Mouse (Mus musculus) lung, adult 2 months (tissue): ENCODE data around the gene Wdr26.

Experiments used
- CTCF ChIP-seq: fragments of 200-500 bp; IDR thresholded peaks from 2 replicates; pipeline ENCODE4 v1.5.1; 2011; ENCODE audit warnings: mild to moderate bottlenecking, low read length, control low read depth; ENCODE audit not compliant: insufficient read depth
- POLR2A ChIP-seq: fragments of 200-500 bp; IDR thresholded peaks from 2 replicates; pipeline ENCODE4 v1.6.1; 2011; ENCODE audit warnings: low read depth, mild to moderate bottlenecking, control low read depth, low read length, borderline replicate concordance; ENCODE audit errors: extremely low read depth

DNA sequence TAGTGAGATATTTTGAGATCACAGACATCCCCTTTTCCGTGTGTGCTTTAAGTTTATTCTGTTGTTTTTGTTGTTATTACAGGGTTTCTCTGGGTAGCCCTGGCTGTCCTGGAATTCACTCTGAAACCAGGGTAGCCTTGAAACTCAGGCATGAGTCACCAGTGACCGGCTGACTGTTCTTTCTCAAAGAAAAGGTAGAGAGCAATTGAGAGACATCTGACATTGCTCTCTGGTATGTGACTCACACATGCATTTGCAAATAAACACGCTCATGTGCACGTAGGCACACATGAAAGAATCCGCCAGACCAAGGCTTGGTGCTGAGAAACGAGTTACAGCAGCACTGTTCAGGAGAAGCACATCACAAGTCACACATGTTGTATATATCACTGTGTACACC lies 79.9 kb downstream of the Wdr26 start:
- TF ChIP-seq CTCF (no peak), POLR2A (no peak)
